Mouse (Mus musculus): Measurements from ENCODE around the gene Gm10491. TPM values are rescaled to one million over a fixed set of nuclear protein-coding genes. Genes with fewer than 3 reads are reported as not detected.

Gm10491 gene
- not detected for polyA plus RNA-seq (2017; shearing (Covaris generic))

DNA sequence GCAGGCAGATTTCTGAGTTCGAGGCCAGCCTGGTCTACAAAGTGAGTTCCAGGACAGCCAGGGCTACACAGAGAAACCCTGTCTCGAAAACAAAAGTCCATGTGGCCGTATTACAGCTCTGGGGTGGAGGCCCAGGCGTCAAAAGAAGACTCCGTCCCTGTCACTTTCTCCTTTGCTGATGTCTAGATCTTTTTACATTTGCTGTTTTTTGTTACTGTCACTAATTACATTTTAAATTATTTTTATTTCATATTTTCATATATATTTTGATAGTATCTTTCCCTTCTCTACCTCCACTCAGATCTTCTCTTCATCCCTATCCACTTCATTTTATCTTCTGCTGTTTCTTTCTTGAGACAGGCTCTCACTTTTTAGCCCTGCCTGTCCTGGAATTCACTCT, at the start of gene Gm10491:
Gene Gm10491 (minus strand): TSS at position 101 of the 400 bp plus-strand sequence.

DNA sequence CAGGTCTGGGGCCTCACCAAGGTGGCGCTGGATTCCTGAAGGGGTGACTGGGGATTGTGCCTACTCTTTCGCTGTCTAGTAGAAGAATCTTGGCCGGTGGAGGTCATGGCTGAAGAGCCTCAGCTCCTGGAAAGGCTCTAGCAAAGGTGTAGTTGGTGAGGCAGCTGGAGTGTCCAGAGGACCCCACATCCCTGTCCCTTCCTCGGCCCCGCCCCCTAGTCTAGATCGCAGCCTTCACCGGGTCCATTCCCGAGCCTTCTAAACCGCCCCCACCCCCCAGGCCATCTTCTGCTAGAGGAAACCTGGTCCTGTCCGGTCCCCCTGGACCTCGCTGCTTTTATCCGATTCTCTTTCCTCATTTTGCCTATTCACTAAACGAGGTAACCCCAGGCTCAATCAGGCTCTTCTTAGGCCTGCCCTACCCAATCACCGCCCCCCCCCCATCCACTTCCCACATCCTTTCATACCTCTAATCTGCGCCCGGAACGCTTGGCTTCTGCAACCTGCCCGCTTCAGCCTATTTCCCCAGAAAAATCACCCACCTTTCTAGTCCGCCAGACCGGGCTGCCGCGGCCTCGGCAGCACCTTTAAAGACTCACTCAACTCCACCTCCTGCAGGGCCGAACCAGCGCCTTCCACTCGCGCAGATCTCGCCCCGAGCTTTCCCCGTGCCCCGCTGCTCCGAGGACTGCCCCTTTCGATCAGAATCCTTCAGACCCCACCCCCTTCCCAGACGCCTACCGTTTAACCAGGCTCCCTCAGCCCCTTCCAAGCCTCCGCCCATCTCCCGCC, 39.7 kb upstream of the Gm10491 start, which contains the start of gene Hdac6:
Gene Hdac6 (minus strand): TSS at position 782 of the 792 bp plus-strand sequence.

DNA sequence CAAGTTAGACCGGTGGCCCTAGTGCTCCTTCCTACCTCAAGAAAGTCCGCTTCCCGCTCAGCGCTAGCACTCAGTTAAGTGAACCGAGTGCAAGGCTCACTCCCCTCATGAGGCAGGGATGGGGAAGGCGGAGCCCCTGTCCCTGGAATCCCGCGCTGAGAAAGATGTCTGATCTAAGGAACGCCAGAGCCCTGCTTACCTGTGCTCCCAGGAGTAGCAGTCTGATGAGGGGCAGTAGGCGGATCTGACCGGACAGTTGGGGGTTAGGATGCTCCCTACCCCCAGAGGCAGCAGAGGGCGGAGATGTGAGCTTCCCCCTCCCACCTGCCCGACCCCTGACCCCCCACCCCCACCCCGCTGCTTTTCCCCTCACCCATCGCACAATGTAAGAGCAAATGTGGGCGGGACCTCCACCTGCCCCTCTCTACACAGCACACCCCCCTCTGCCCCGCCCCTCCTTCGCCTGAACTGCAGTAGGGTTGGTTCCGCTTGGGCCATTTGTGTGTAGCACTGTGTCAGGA, 20.7 kb upstream of the Gm10491 start, which contains the start of gene Eras:
Gene Eras (minus strand): TSS at position 338 of the 521 bp plus-strand sequence.

DNA sequence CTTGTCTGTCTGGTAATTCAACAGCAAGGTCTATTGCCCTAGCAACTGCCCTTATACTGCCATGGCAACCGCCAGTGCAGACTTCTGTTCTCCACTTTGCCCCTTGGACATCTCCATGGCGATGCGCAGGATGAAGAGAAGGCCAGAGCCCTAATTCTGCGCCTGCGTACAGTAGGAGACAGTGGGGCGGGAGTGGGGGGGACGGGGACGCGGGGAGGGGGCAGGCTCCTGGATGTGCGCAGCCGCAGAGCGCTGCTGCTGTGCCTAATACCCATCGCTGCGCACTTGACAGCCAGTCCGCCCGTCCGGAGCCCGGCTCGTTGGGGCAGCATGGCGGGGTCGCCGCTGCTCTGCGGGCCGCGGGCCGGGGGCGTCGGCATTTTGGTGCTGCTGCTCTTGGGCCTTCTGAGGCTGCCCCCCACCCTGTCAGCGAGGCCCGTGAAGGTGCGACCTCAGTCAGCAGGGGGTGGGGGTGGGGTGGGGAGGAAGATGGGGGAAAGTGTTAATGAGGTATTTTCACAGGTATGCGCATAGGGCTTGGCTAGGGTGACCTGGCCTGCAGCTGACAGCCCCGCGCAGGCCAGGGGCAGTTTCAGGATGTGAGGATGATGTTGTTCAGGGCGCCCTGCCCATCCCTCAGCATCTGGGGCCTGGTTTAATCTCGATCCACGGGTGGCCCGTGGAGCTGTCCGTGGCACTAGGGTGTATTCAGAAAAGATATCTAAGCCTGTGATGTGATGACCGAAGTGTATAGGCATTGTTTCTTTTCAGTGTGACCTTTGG, 12.2 kb upstream of the Gm10491 start, which contains the start of gene Pcsk1n:
Gene Pcsk1n (plus strand): TSS at position 222 of the 783 bp plus-strand sequence.

DNA sequence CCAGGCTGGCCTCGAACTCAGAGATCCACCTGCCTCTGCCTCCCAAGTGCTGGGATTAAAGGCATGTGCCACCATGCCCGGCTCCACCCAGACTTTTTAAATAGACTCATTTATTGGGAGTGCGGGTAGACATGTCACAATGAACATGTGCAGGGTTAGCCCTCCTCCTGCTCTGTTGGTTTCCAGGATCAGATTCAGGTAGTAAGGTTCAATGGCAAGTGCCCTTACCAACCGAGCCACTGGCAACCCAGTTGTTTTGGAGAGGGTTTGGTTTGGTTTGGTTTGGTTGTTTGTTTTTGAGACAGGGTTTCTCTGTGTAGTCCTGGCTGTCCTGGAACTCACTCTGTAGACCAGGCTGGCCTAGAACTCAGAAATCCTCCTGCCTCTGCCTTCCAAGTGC, 1.6 kb upstream of the Gm10491 start, which contains the start of gene Gm10490:
Gene Gm10490 (plus strand): TSS at position 301 of the 400 bp plus-strand sequence.

DNA sequence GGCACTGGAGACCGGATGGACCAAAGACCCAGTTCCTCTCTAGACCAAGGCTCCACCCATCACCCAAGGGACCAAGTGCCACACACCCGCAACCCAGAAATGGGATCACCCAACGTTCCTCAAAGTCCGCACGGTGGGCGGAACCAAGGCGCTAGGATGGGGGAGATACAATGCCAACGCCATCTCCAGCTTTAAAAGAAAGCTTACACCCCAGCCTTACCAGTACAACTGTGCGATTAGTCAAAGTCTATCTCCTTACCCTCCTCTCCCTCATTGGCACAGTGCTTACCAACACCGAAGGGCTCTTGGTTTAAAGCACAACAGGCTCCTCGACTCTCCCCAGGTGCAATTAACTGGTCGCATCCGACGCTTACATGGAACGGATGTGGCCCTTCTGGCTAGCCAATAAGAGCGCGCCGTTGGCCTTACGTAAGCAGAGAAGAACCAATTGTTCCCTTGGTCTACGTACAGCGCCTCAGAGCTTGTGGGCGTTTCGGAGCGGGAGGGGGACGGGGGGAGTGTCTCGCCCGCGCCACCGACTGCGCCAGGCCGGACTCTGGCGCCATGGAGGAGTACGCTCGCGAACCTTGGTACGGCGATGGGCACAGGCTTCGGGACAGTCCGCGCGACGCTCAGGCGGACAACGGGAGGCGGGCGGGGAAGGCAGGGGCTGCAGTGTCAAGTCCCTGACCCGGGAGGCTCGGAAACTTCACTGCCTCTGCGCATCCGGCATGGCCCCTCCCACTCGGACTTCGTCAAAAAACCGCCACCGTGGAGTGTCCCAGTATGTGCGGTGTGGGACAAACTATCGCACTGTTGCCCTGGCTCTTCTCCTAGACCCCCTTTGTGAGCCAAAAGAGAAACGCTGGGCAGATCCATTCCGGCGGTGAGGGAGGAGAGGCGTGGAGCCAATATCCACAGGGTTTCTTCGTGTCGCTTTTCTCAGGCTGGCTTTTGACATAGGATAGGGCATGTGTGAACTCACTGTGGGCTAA, 8.5 kb downstream of the Gm10491 start, which contains the start of the genes Pqbp1 and Timm17b:
Gene Pqbp1 (minus strand): TSS at position 390 of the 995 bp plus-strand sequence.
Gene Timm17b (plus strand): TSS at position 478 of the 995 bp plus-strand sequence.

DNA sequence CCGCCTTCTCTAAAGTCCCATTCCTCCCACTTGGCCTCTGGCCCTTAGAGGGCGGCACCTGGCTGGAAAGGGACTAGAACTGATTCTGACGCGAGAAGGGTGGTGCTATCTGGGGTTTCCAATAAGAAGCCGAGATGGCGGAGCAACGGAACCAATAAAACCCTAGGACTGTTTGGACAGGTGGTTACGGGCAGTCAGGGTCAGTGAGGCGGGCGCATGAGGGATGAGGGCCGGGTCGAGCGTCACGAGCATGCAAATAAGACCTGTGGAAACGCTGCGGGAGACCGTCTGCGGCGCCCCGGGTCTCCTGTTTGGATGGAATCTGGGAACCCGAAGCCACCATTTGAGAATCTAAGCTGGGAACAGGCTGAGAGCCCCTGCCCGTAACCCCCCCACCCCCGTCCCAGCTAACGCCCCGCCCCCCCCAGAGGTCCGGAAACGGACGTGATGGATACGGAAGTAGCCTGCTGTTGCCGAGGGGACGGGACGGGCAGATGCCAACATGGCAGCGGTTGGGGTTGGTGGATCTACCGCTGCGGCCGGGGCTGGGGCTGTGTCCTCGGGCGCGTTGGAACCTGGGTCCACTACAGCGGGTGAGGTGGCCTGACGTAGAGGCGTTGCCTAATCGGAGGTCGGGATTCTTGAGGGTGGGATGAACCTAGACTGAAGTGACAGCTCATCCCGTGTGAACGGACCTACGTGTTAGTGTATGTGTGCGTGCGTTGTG, 23.6 kb downstream of the Gm10491 start, which contains the start of gene Slc35a2:
Gene Slc35a2 (plus strand): TSS at position 188 of the 727 bp plus-strand sequence.

DNA sequence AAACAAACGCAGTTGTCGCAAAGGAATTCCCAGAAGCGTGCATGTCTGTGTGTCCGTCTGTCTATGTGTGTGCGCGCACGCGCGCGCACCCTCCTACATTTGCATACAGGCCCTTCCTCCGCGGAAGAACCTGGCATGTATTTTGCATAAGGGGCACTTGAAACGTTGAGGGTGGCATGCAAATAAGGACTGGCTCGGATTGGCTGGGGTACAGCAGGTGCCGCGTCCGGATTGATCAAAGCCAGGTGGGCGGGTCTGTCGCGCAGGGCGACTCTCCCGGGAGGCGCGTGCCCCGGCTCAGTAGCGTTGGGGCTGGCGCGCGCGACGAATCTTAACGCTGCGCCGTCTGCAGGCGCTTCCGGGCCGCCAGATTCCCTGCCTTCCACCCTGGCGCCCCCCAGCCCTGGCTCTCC, 29.6 kb downstream of the Gm10491 start, which contains the start of gene Pim2:
Gene Pim2 (plus strand): TSS at position 256 of the 413 bp plus-strand sequence.

Other genes starting within 250 kb of the Gm10491 start
- 100 to 1,000 TPM; 131 to 140 TPM for gene Plp2, start 236.4 kb downstream of the Gm10491 start, polyA plus RNA-seq (2017; shearing (Covaris generic))
- under 1 TPM; 0.07 to 0.15 TPM for gene Magix, start 226.6 kb downstream of the Gm10491 start, polyA plus RNA-seq (2017; shearing (Covaris generic))
- gene Gpkow, start 210.7 kb downstream of the Gm10491 start, polyA plus RNA-seq (2017; shearing (Covaris generic)) = 10 to 100 TPM; 53.2 to 55.6 TPM
- gene Wdr45, start 193.5 kb downstream of the Gm10491 start, polyA plus RNA-seq (2017; shearing (Covaris generic)) = 10 to 100 TPM; 79.2 to 82.1 TPM
- not detected for gene Gm45208, start 185.6 kb downstream of the Gm10491 start, polyA plus RNA-seq (2017; shearing (Covaris generic))
- gene Praf2, start 179.4 kb downstream of the Gm10491 start, polyA plus RNA-seq (2017; shearing (Covaris generic)) = 10 to 100 TPM; 23.5 to 24.1 TPM
- gene Ccdc120, start 156.9 kb downstream of the Gm10491 start, polyA plus RNA-seq (2017; shearing (Covaris generic)) = not detected
- 10 to 100 TPM; 25.7 to 39.5 TPM for gene Tfe3, start 145.3 kb downstream of the Gm10491 start, polyA plus RNA-seq (2017; shearing (Covaris generic))
- 10 to 100 TPM; 74.5 to 78.6 TPM for gene Gripap1, start 118.1 kb downstream of the Gm10491 start, polyA plus RNA-seq (2017; shearing (Covaris generic))
- gene Kcnd1, start 85.5 kb downstream of the Gm10491 start, polyA plus RNA-seq (2017; shearing (Covaris generic)) = under 1 TPM; 0.21 to 0.61 TPM
- 100 to 1,000 TPM; 135 to 174 TPM for gene Otud5, start 66.5 kb downstream of the Gm10491 start, polyA plus RNA-seq (2017; shearing (Covaris generic))
- gene Pim2, start 29.6 kb downstream of the Gm10491 start, polyA plus RNA-seq (2017; shearing (Covaris generic)) = 100 to 1,000 TPM in 1 of 2 experiments, 10 to 100 TPM in 1; 57.1 to 169 TPM
- 10 to 100 TPM; 21.5 to 29.9 TPM for gene Slc35a2, start 23.8 kb downstream of the Gm10491 start, polyA plus RNA-seq (2017; shearing (Covaris generic))
- 100 to 1,000 TPM in 1 of 2 experiments, 10 to 100 TPM in 1; 99.4 to 142 TPM for gene Pqbp1, start 8.6 kb downstream of the Gm10491 start, polyA plus RNA-seq (2017; shearing (Covaris generic))
- 100 to 1,000 TPM; 122 to 162 TPM for gene Timm17b, start 8.5 kb downstream of the Gm10491 start, polyA plus RNA-seq (2017; shearing (Covaris generic))
- gene Gm10490, start 1.7 kb upstream of the Gm10491 start, polyA plus RNA-seq (2017; shearing (Covaris generic)) = not detected
- gene Pcsk1n, start 12.0 kb upstream of the Gm10491 start, polyA plus RNA-seq (2017; shearing (Covaris generic)) = not detected
- not detected for gene Eras, start 20.8 kb upstream of the Gm10491 start, polyA plus RNA-seq (2017; shearing (Covaris generic))
- gene Hdac6, start 40.1 kb upstream of the Gm10491 start, polyA plus RNA-seq (2017; shearing (Covaris generic)) = 10 to 100 TPM; 10.8 to 15.6 TPM
- gene Gata1, start 70.2 kb upstream of the Gm10491 start, polyA plus RNA-seq (2017; shearing (Covaris generic)) = 10 to 100 TPM; 23.4 to 63.7 TPM
- not detected for gene Glod5, start 110.7 kb upstream of the Gm10491 start, polyA plus RNA-seq (2017; shearing (Covaris generic))
- gene Suv39h1, start 166.9 kb upstream of the Gm10491 start, polyA plus RNA-seq (2017; shearing (Covaris generic)) = 10 to 100 TPM; 17.5 to 26.2 TPM
- gene Was, start 182.7 kb upstream of the Gm10491 start, polyA plus RNA-seq (2017; shearing (Covaris generic)) = 100 to 1,000 TPM in 1 of 2 experiments, 10 to 100 TPM in 1; 98.6 to 110 TPM
- 10 to 100 TPM; 13.4 to 18.7 TPM for gene Wdr13, start 225.1 kb upstream of the Gm10491 start, polyA plus RNA-seq (2017; shearing (Covaris generic))
- gene Rbm3, start 238.0 kb upstream of the Gm10491 start, polyA plus RNA-seq (2017; shearing (Covaris generic)) = 100 to 1,000 TPM; 668 to 956 TPM

All from activated CD4-positive, CD25-positive, alpha-beta regulatory T cell (primary cell).